Mouse (Mus musculus) central nervous system, embryonic 18 days (tissue): ENCODE data around the gene H1foo. TPM values are rescaled to one million over a fixed set of nuclear protein-coding genes. Genes with fewer than 3 reads are reported as not detected.

ENCODE experiments used
- polyA plus RNA-seq: library from polyadenylated mRNA; depleted of rRNA; stranded (reverse); fragments of >200 nt; gene quantifications from 2 replicates; pipeline ENCODE4 v1.2.3, GENCODE M21; 2012; rRNA removed

H1foo gene
- polyA plus RNA-seq, result not detected in 2 replicates

DNA sequence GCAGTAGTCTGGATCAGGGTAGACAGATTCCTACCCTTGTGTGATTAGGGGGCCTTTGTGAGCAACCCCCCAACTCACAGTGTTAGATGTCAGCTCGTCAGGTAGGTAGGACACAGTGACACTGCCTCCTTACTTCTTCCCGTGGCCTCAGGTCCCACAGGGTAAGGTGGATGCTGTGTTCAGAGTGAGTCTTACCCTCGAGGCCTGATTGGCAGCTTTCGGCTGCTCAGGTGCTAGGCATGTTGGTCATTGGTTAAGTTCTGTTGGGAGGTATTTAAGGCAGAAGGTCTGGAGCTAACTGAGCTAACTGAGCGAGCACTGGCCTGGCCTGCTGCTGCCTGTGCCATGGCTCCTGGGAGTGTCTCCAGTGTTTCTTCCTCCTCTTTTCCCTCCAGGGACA lies at the start of gene H1foo:
Gene H1foo (plus strand): TSS at position 301 of the 400 bp plus-strand sequence.

DNA sequence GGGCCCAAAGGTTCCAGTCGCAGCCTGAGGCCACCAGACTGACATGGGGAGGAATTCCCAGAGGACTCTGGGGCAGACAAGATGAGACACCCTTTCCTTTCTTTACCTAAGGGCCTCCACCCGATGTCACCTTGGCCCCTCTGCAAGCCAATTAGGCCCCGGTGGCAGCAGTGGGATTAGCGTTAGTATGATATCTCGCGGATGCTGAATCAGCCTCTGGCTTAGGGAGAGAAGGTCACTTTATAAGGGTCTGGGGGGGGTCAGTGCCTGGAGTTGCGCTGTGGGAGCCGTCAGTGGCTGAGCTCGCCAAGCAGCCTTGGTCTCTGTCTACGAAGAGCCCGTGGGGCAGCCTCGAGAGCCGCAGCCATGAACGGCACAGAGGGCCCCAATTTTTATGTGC lies 13.1 kb upstream of the H1foo start, which contains the start of gene Rho:
Gene Rho (plus strand): TSS at position 110 of the 400 bp plus-strand sequence.

DNA sequence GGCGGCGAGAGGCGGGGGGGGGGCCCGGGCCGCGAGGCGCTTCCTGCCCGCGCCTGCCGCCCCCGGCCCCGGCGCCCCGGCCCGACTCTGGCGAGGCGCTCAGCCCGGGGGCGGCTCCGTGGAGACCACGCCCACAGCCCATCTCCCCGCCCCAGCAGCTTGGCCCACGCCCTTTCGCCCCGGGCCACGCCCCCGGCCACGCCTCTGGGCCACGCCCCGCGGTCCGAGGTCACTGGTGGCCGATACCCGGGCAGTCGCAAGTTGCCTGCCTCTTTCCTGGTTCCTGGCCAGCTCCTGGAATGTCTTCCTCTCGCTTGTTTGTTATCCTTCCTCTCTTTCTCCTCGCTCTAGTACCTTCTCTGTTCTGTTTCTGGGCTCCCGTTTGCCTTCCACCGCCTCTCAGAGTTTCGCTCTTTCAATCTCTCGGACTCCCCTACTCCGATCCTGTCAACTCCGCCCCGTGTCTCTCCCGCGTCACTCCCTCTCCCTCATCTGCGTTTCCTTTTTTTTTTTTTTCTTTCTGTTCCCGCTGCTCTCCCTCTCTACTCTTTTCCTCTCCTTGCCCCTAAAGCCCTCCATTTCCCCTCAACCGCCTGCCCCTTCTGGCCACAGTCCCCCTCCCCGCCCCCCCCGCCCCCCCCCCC lies 50.3 kb downstream of the H1foo start, which contains the start of gene Plxnd1:
Gene Plxnd1 (minus strand): TSS at position 129 of the 644 bp plus-strand sequence.

Other genes starting within 250 kb of the H1foo start
- 1.5 TPM in 2 replicates for gene Tmem40, start 182.5 kb upstream of the H1foo start, polyA plus RNA-seq
- gene Cand2, start 170.4 kb upstream of the H1foo start, polyA plus RNA-seq, result 14.4 and 15.2 TPM in 2 replicates
- gene Rpl32, start 136.2 kb upstream of the H1foo start, polyA plus RNA-seq, result 1,760 and 1,858 TPM in 2 replicates
- 4.2 and 4.4 TPM in 2 replicates for gene Efcab12, start 106.5 kb upstream of the H1foo start, polyA plus RNA-seq
- gene Mbd4, start 91.6 kb upstream of the H1foo start, polyA plus RNA-seq, result 10.2 and 11.0 TPM in 2 replicates
- 31.0 and 33.5 TPM in 2 replicates for gene Ift122, start 91.5 kb upstream of the H1foo start, polyA plus RNA-seq
- 0.96 and 1.8 TPM in 2 replicates for gene Rho, start 13.2 kb upstream of the H1foo start, polyA plus RNA-seq
- gene Plxnd1, start 50.1 kb downstream of the H1foo start, polyA plus RNA-seq, result 47.1 and 51.8 TPM in 2 replicates
- gene Tmcc1, start 248.5 kb downstream of the H1foo start, polyA plus RNA-seq, result 49.0 and 49.8 TPM in 2 replicates